Mouse (Mus musculus): ENCODE measurements at regions not wholly inside any gene's neighbourhood (a gene's known extent, or its start where the extent isn't known, plus 50 kb on each side); places are given as distances from the start of the nearest gene placed in this dataset.

DNA sequence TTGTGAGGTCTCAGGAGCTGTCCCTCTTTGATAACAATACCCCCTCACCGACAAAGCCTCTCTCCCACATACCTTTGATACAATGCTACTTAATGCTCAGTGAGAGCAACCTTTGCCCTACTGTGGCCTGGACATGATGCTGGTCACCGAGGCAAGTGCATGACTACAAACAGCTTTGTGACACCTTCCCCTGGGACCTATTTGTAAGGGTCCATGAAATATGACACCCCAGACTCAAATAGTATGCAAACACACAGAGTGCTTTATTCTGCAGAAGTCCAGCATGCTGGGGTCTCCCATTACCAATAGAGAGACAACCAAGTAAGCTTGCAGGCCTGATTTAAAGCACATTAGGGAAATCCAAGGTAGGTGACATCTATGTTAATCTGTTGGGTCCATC lies 210.6 kb downstream of the Xxylt1 start:
- ATAC-seq (ENCODE audit: low TSS enrichment): no peak

DNA sequence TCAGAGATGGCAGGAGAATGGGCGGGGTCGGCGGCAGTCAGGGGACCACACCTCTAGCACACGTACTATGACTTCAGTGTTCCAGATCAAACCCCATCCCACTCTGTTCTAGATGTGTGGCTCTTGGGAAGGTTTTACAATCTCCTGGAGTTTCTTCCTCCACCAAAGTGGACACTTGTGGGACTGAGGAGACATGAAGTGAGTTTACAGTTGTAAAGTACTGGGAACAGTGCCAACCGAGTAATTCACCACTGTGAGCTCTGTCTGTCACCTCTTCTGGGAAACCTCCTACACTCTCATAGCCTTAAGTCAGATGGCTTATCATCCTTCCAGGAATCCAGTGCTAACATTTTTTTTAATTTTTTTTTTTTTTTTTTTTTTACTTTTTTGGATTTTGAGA lies 209.1 kb downstream of the Xxylt1 start:
- no peak for ATAC-seq (ENCODE audit: low TSS enrichment)

DNA sequence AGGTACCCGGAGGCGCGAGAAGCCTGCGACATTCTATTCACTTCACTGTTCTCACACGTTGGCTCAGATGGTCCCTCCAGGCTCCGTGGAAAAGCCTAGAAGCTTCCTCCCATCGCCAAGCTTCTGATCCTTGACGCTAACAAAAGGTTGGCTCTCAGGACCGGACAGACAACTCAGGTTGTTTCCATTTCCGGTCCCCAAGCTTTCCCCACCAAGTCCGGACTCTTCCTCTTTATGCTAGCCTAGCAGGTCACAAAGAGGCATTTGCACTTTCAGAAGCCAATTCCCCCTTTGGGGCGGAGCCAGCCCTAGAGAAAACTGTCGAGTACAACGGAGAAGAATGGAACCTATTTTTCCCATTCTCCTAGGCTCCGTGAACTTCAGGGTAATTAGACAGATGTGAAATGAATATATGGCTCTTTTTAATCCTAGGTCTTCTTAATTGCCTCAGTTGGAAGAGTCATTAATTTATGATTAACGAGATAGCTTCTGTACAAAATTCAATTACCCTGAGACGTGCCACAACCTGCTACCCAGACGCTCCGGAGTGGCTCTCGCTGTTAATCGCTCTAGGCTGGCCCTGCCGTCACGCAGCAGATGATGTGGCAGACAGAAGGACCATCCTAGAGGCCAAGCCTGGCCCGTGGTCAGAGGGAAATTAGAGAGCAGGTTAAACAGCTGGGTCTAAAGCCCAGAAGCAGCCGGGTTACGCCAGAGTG lies 207.6 kb downstream of the Xxylt1 start:
- ATAC-seq (ENCODE audit: low TSS enrichment): no peak

GRCm38 (mm10) chr16:30875235-30875829 lies 205.9 kb downstream of the Xxylt1 start:
- ATAC-seq (ENCODE audit: low TSS enrichment): no peak

DNA sequence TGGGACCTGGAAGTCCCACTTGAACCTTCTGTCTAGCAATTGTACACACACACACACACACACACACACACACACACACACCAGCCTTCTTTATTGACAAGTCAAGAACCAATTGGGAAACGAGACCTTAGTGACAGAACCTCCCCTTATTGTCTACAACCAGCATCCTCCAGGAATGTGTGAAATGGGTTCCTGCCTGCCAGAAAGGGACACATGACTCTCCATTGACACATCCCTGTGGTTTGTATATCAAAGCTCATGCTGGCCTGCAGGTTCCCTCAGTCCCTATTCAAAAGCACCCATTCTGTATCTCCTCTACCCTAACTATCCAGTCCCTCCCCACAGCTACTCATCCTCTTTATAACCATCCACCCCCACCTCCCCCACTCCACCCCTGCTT lies 202.4 kb downstream of the Xxylt1 start:
- no peak for ATAC-seq (ENCODE audit: low TSS enrichment)

DNA sequence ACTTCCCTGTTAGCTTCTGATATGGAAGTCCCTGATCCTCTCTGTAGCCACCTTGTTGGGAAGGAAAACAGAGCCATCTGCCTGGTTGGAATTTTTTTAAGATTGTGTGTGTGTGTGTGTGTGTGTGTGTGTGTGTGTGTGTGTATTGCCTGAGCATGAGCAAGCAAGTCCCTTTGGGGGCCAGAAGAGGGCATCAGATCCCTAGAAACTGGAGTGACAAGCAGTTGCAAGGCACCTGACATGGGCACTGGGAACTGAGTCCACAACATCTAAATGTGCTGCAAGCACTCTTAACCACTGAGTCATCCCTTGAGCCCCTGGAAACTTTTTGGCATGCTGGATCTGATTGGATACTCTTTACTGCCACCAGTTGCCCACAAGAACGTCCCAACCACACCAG lies 201.4 kb downstream of the Xxylt1 start:
- ATAC-seq (ENCODE audit: low TSS enrichment): no peak

DNA sequence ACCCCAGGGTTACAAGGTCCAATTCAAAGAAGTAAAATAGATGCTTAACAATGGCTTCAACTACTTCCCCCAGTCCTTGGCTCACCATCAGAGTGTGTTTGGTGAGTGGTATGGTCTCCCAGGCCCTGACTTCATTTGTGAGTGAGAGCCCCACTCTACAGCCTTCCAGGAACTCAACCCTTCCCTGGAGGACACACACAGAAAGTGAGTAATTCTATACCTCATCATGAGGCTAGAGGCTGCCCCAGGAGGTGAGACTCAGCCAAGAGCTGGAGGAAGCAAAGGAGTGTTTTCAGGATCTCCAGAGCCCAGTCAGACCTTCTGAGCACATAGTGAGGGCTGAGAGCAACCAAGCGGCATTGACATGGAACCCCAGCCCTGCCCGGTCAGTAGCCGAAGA lies 200.6 kb downstream of the Xxylt1 start:
- ATAC-seq (ENCODE audit: low TSS enrichment): no peak

GRCm38 (mm10) chr16:30881186-30881585 lies 200.0 kb downstream of the Xxylt1 start:
- no peak for ATAC-seq (ENCODE audit: low TSS enrichment)

- ATAC-seq (ENCODE audit: low TSS enrichment): no peak
These were observed 197.6 kb downstream of the Xxylt1 start for GRCm38 (mm10) chr16:30883490-30884188.

DNA sequence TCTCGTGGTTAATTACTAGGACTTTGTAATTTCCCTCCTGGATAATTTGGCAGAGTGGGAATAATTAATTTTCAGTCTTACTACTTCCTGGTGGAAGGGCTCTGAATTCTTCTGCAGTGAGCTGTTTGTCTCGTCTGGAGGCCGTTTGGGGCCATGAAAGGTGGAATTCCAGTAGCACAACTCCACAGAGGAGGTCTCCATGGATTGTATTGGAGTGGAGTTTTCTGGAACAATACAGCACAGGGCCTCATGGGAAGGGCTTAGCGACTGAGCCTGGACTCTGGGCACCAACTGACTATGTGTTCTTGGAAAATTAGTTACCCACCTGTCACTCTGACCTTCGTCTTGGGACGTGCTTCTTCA lies 197.1 kb downstream of the Xxylt1 start:
- ATAC-seq (ENCODE audit: low TSS enrichment): no peak

DNA sequence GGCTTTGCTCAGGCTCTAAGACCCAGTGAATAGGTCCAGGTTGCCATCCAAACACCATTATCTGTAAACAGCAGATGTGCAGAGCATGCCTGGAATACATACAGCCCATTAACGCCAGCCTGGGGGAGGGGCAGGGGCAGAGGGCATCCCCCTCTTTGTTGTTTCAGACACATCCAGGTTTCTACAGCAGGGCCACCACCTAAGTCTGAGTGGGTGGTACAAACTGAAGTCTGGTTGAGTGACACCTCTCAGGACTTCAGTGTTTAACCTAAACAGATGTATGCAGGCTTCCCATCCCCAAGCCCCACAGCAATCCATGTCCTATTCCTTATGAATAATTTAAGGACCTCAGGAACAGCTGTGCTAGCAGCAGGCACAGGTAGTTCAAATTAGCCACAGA lies 194.2 kb downstream of the Xxylt1 start:
- ATAC-seq (ENCODE audit: low TSS enrichment): no peak

- no peak for ATAC-seq (ENCODE audit: low TSS enrichment)
These were observed 193.7 kb downstream of the Xxylt1 start for GRCm38 (mm10) chr16:30887536-30887935.

- ATAC-seq (ENCODE audit: low TSS enrichment): no peak
These were observed 192.5 kb downstream of the Xxylt1 start for GRCm38 (mm10) chr16:30888556-30889323.

- no peak for ATAC-seq (ENCODE audit: low TSS enrichment)
These were observed 188.6 kb downstream of the Xxylt1 start for GRCm38 (mm10) chr16:30892606-30893005.

DNA sequence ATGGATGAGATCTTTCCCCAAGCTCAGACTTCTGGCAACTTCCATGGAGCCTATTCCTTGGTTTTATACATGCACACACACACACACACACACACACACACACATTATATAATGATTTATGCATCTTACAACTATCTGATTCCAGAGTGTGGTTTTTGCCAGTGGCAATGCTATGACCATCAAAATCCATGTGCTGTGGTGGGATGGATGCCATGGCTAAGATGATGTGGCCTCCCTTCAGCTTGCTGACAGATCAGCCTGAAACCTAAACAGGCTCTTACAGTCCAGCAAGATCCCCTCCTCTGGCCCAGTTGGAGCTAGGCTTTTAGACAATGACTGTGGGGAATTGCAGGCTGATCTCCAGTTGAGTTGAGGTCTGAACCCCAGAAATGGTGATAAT lies 187.1 kb downstream of the Xxylt1 start:
- ATAC-seq (ENCODE audit: low TSS enrichment): no peak

DNA sequence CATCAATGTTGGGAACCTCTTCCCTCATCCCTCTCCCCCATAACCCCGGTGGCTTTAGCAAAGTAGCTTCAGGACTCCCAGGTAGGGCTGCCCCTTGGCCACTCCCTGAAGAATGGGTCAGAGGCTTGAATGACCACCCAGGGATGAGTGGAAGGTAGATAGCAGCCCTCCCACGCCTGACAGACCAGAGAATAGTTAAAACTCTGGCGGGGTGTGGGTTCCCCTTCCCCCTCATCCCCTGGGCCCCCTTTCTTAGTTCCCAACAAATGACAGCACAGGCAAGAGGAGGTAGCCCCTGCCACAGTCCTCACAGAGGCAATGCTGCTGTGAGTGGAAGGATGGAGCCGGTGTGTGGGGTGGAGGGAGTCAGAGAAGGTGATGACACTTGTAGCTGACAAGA lies 186.2 kb downstream of the Xxylt1 start:
- no peak for ATAC-seq (ENCODE audit: low TSS enrichment)

GRCm38 (mm10) chr16:30897371-30897770 lies 183.9 kb downstream of the Xxylt1 start:
- ATAC-seq (ENCODE audit: low TSS enrichment): no peak

DNA sequence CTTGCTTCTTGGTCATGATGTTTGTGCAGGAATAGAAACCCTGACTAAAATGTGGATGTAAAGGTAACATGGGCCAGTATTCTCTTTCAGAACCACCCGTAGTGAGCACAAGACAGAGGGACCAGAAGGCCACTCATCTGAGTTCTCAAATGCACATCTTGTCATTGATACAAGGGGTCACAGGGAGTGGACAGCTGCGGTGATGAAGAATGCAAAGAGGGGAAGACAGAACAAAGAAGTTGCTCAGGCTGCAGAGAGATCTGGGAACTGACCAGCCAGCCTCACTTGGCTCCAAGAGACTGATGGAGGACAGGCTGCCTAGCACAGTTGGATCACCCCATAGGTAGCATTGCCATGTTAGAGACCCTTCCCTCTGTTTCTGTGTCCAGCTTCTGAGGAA lies 181.1 kb downstream of the Xxylt1 start:
- ATAC-seq (ENCODE audit: low TSS enrichment): no peak

GRCm38 (mm10) chr16:30901309-30901708 lies 179.9 kb downstream of the Xxylt1 start:
- no peak for ATAC-seq (ENCODE audit: low TSS enrichment)

Measured in frontal cortex, adult (tissue).